Mouse (Mus musculus): Measurements from ENCODE around the gene Tedc1. TPM values are rescaled to one million over a fixed set of nuclear protein-coding genes. Genes with fewer than 3 reads are reported as not detected.

The Tedc1 gene
- total RNA-seq, 2 experiments from 2014 or later, result 3.7 TPM

GRCm38 (mm10) chr12:113214972-113215666 lies 58.9 kb downstream of the Tedc1 start:
- DNase-seq (ENCODE audit: extremely low spot score in 1 of 2, low spot score in 2 of 2), result no peak
- intact Hi-C loops (cut with DNase I), result no loop called here

Other genes with a start within 250 kb of the Tedc1 start
- gene Jag2, start 226.6 kb upstream of the Tedc1 start, total RNA-seq (2021), result 10 to 100 TPM; 60.0 to 60.9 TPM
- gene Nudt14, start 214.3 kb upstream of the Tedc1 start, total RNA-seq (2021), result 10 to 100 TPM; 11.8 to 13.2 TPM
- gene Btbd6, start 179.9 kb upstream of the Tedc1 start, total RNA-seq (2021), result 10 to 100 TPM; 61.0 to 61.9 TPM
- gene Brf1, start 155.7 kb upstream of the Tedc1 start, total RNA-seq (2021), result 10 to 100 TPM; 53.8 to 54.2 TPM
- 100 to 1,000 TPM; 126 to 128 TPM for gene Pacs2, start 141.9 kb upstream of the Tedc1 start, total RNA-seq (2021)
- gene Tex22, start 81.9 kb upstream of the Tedc1 start, total RNA-seq (2021), result under 1 TPM; 0.41 to 0.73 TPM
- 10 to 100 TPM; 87.1 to 89.1 TPM for gene Mta1, start 58.1 kb upstream of the Tedc1 start, total RNA-seq (2021)
- 100 to 1,000 TPM; 220 to 253 TPM for gene Crip2, start 16.2 kb upstream of the Tedc1 start, total RNA-seq (2021)
- 10 to 100 TPM; 12.4 to 12.6 TPM for gene Crip1, start 10.1 kb upstream of the Tedc1 start, total RNA-seq (2021)
- gene Tmem121, start 29.5 kb downstream of the Tedc1 start, total RNA-seq (2021), result 10 to 100 TPM; 35.0 to 39.1 TPM

All from left cerebral cortex, postnatal 10 days (tissue).